Mouse (Mus musculus): Measurements from ENCODE around the gene Dnmbp. TPM values are rescaled to one million over a fixed set of nuclear protein-coding genes. Genes with fewer than 3 reads are reported as not detected.
A peak's percentile ranks its signal among the peaks of the same experiment; 100 is the strongest.

Dnmbp gene
- total RNA-seq (2015; ENCODE audit: low replicate concordance) (2.5 and 5.0 TPM in 2 replicates), total RNA-seq (2017; ENCODE audit: low replicate concordance) (1.5 and 2.3 TPM in 2 replicates)

DNA sequence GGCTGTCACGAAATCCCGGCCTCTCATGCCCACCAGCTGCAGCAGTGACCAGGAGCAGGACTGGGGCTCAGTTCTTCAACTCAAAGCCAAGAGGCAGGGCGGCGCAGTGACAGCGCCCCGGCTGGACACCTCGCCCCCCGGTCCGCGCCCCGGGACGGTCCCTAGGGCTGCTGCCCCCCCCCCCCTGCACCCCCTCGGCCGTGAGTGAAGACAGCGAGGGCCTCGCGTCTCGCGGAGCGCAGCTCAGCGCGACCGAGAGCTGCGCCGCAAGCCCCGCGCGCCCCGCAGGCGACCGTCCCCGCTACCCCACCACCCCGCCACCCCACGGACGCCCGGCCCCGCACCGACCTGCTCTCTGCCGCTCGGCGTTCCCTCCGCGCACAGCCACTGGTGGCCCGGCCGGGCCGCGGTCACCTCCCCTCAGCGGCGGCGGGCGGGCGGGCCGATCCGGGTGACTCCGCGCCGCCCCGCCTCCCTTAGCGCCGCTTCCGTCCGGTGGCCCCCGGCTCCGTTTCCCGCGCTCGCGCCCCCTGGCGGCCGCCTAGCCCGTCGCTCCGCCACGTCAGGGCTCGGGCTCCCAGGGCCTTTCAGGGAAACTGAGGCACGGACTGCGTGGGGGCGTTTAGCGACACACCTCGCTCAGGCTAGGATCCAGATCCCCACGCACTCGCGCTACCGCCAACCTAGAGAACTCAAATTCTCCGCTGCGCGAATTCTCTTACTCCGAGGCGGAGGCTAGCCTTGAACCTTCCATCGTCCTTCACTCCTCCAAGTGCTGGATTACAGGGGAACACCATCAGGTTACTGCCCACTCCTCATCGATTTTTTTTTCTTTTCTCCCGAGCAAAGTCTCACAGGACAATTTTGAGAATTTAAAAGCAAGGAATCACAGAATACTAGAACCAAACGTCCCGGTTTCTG lies at the start of gene Dnmbp:
TSS of gene Dnmbp (minus strand) at position 423 of the 921 bp plus-strand sequence.
- ATAC-seq (replicated peaks; ENCODE audit: low FRiP score, poor library complexity, severe bottlenecking) = peak; percentile 63; the same call in 1 of the 2 replicates

DNA sequence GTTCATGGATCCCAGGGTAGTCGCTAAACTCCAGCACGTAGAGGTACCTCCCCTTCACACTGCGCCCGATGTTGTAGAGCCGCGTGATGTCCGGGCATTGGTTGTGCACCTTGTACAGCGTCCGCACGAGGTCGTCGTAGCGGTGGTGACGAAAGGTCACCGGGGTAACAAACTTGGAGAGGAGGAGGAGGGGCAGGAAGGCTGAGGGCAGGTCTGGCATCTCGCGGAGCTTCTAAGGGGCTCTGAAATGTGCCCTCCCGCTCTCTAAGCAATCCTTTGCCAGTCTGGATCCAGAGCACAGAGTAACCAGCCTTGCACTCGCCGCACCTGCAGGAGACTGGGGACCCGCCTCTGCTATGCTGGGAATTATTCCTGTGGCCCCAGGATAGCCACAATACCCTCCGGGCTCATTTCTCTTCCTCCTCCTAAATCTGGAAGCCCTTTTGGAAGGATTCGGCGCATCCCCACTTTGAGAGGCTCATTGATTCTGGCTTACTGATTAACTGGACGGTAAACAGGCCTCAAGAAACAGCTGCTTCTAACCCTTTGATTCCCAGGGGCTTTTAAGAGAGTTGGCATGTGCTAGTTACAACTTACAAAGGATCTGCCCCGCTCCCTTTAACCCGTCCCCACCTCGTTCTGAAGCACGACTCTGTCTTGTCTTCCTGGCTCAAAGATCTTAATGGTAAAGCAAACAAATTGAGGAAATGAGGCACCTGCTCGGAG lies 46.2 kb upstream of the Dnmbp start, which contains the start of gene Cpn1:
TSS of gene Cpn1 (minus strand) at position 488 of the 726 bp plus-strand sequence.
- no peak for ATAC-seq (replicated peaks; ENCODE audit: low FRiP score, poor library complexity, severe bottlenecking)

DNA sequence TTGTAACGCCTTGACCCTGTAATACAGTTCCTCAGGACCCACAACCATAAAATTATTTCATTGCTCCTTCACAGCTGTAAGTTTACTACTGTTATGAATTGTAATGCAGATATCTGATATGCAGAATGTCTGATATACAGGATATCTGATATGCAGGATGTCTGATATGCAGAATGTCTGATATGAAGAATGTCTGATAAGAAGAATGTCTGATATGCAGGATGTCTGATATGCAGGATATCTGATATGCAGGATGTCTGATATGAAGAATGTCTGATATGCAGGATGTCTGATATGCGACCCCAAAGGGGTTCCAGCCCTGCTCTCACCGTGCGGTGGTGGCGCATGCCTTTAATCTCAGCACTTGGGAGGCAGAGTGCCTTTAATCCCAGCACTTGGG lies 42.0 kb upstream of the Dnmbp start:
- no peak for ATAC-seq (replicated peaks; ENCODE audit: low FRiP score, poor library complexity, severe bottlenecking)

DNA sequence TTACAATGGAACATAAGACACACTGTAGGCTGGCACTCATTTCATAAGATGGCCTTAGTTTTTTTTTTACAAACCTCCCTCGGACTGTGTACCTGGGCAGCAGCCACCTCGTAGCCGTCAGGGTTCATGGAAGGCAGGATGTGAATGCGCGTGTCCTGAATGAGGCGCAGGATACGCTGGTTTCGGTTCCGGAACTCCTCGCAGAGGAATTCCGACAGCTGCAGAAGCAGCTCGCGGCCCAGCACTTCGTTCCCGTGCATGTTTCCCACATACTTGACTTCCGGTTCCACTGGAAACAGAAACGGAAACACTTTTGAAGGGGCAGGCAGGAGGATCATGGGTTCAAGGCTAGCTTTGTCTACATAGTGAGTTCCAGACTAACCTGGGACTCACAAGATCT lies 40.7 kb upstream of the Dnmbp start:
- ATAC-seq (replicated peaks; ENCODE audit: low FRiP score, poor library complexity, severe bottlenecking) = no peak

- no peak for ATAC-seq (replicated peaks; ENCODE audit: low FRiP score, poor library complexity, severe bottlenecking)
These were observed 37.8 kb upstream of the Dnmbp start for GRCm38 (mm10) chr19:43977799-43978198.

DNA sequence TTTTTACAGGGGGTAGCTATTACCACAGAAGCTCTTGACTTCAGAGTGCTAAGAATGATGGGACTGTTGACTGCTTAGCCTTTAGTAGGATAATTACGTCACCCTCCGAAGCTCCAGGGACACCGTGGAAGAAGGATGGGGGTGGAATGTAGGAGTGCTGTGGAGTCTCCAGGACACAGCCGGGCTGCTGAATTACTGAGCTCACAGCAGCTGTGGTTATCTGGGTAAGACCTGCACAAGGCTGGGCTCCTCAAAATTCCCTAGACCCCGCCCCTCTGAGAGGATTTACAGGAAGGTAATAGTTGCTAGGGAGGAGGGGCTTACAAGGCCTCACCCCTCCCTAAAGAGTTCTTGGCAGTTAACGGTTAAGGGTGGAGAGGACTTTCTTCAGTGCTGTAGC lies 36.7 kb upstream of the Dnmbp start:
- ATAC-seq (replicated peaks; ENCODE audit: low FRiP score, poor library complexity, severe bottlenecking) = no peak

- no peak for ATAC-seq (replicated peaks; ENCODE audit: low FRiP score, poor library complexity, severe bottlenecking)
These were observed 34.2 kb upstream of the Dnmbp start for GRCm38 (mm10) chr19:43974221-43974620.

DNA sequence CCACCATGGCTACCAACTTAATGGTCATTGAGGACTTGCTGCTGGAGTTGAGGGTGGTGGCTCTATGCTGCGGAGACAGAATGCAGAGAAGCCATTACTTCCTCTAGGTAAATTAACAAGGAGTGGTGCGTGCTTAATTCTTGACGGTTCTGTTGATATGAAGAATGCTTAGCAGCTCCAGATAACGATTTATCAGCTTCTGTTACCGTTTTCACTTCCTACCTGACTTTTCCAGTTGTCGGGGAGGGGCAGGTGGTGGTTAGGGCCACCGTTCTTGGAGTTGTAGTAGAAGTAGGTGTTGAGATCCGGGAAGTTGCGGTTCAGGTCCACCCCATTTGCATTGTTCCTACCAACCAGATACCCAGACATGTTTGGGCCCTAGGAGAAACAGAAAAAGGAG lies 33.7 kb upstream of the Dnmbp start:
- ATAC-seq (replicated peaks; ENCODE audit: low FRiP score, poor library complexity, severe bottlenecking) = no peak

DNA sequence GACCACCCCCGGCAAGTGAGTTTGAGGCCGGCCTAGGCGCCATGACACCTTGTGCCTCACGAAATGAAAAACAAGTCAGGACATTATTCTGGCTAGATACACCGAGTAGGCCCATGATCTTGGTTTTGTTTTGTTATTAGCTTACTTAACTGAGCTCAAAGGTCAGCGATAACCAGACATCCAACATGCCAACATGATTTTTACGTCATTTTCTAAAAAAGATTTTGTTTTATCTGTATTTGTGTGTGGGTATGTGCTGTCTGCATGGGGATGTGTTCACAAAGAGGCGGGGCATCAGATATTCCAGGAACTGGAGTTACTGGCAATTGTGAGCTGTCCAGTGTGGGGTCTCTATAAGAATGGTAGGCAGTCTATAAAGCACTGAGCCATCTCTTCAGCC lies 32.1 kb upstream of the Dnmbp start:
- ATAC-seq (replicated peaks; ENCODE audit: low FRiP score, poor library complexity, severe bottlenecking) = no peak

- ATAC-seq (replicated peaks; ENCODE audit: low FRiP score, poor library complexity, severe bottlenecking) = no peak
These were observed 28.5 kb upstream of the Dnmbp start for GRCm38 (mm10) chr19:43968436-43969026.

- no peak for ATAC-seq (replicated peaks; ENCODE audit: low FRiP score, poor library complexity, severe bottlenecking)
These were observed 26.5 kb upstream of the Dnmbp start for GRCm38 (mm10) chr19:43966481-43966880.

- no peak for ATAC-seq (replicated peaks; ENCODE audit: low FRiP score, poor library complexity, severe bottlenecking)
These were observed 25.6 kb upstream of the Dnmbp start for GRCm38 (mm10) chr19:43965496-43966085.

- ATAC-seq (replicated peaks; ENCODE audit: low FRiP score, poor library complexity, severe bottlenecking) = no peak
These were observed 22.8 kb upstream of the Dnmbp start for GRCm38 (mm10) chr19:43962795-43963194.

DNA sequence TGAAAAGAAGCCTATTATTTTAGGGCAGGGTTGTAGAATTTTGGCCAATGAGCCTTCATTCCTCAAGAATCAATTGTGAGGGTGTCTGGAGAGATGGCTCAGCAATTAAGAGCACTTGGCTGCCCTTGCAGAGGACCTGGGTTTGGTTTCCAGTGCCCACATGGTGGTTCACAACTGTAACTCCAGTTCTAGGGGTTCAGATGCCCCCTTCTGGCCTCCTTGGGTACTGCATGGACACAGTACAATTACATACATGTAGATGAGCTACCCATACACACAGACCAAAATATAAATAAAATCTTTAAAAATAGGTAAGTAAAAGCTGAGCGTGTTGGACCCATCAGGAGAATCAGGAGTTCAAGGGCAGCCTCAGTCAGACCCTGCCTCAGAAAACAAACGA lies 21.2 kb upstream of the Dnmbp start:
- ATAC-seq (replicated peaks; ENCODE audit: low FRiP score, poor library complexity, severe bottlenecking) = no peak

DNA sequence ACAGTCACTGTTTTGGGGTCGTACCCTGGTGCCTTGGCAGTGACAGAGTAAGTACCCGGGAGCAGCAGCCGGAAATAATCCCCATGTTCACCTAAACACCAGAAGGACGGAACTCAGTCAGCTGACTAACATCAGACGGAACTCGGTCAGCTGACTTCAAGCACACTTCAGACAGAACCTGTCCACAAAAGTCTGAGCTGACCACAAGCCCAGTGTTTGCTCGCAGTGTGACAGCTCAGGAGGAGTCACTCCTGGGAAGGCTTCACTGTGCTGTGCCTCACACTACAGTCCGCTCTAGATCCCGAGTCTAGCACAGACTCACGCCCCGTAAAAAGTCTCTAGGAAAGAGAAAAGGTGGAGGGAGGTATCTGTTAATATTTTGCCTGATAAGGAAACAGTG lies 20.0 kb upstream of the Dnmbp start:
- ATAC-seq (replicated peaks; ENCODE audit: low FRiP score, poor library complexity, severe bottlenecking) = no peak

- ATAC-seq (replicated peaks; ENCODE audit: low FRiP score, poor library complexity, severe bottlenecking) = 0 out of 2 replicates have a peak, but pooled peaks have one; percentile 27
These were observed 19.2 kb upstream of the Dnmbp start for GRCm38 (mm10) chr19:43959162-43959561.

DNA sequence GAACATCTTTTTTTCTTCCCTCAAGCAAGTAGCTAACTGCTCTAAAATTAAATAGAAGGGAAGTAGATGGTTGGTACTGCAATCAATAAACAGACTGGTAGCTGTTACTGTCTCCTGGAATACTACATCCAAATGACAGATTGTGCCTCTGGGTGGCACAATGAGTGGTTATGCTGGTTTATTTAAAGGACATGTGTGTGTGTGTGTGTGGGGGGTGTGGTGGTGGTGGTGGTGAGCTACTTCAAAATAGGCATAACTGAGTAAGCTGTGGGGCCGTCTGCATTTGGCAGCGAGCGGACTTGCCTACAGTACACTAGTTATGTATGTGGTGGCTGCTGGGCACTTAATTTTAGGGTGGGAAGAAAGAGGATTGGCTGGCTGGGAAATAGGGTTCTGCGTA lies 17.9 kb upstream of the Dnmbp start:
- ATAC-seq (replicated peaks; ENCODE audit: low FRiP score, poor library complexity, severe bottlenecking) = no peak

DNA sequence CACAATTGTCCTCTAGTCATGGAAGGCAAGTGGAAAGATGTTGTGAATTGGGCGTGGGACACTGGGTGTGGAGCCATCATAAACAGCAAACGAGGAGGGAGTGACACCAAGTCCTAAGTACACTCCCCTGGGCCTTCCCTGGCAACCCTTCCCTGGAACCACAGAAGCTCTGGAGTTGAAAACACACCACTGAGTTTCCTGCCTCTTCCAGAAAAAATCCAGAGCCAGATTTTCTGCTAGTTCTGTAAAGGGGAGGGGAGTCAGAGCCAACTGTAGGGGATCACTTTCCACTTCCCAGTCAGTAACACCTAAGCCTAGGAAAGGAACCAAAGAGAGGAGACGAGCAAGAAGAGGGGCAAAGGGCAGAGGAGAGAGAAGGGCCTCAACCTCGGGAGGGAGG lies 17.4 kb upstream of the Dnmbp start:
- no peak for ATAC-seq (replicated peaks; ENCODE audit: low FRiP score, poor library complexity, severe bottlenecking)

- no peak for ATAC-seq (replicated peaks; ENCODE audit: low FRiP score, poor library complexity, severe bottlenecking)
These were observed 15.3 kb upstream of the Dnmbp start for GRCm38 (mm10) chr19:43955266-43955665.

GRCm38 (mm10) chr19:43954864-43955263 lies 14.9 kb upstream of the Dnmbp start:
- ATAC-seq (replicated peaks; ENCODE audit: low FRiP score, poor library complexity, severe bottlenecking) = no peak

All from erythroid progenitor cell, adult 5-6 weeks (primary cell).